Mouse (Mus musculus) neural tube, embryonic 13.5 days (tissue): ENCODE results near the gene Cib1. TPM values are rescaled to one million over a fixed set of nuclear protein-coding genes. Genes with fewer than 3 reads are reported as not detected.

ENCODE experiments used
- ATAC-seq: fragments of 200-750 bp; cut with Nextera tagmentation; 2 replicates; pipeline ENCODE4 v1.8.0; 2017; ENCODE audit warnings: low read depth, mild to moderate bottlenecking, moderate TSS enrichment, moderate library complexity
- H3K27ac ChIP-seq: fragments of 300-500 bp; sonication (generic); replicated peaks from 2 replicates; pipeline ENCODE4 v1.5.1; 2015; ENCODE audit warnings: moderate library complexity, mild to moderate bottlenecking, inconsistent platforms
- H3K27me3 ChIP-seq: fragments of 300-500 bp; sonication (generic); 2 replicates; pipeline ENCODE4 v1.6.1; 2015; ENCODE audit warnings: mild to moderate bottlenecking, inconsistent platforms
- H3K36me3 ChIP-seq: fragments of 300-500 bp; sonication (generic); 2 replicates; pipeline ENCODE4 v1.6.1; 2015; ENCODE audit warnings: mild to moderate bottlenecking, inconsistent platforms
- H3K4me1 ChIP-seq: fragments of 300-500 bp; sonication (generic); replicated peaks from 2 replicates; pipeline ENCODE4 v1.6.1; 2015; ENCODE audit warnings: inconsistent platforms
- H3K4me2 ChIP-seq: fragments of 300-500 bp; sonication (generic); 2 replicates; pipeline ENCODE4 v1.6.1; 2015; ENCODE audit warnings: inconsistent platforms, mild to moderate bottlenecking, moderate library complexity
- H3K4me3 ChIP-seq: fragments of 300-500 bp; sonication (generic); 2 replicates; pipeline ENCODE4 v1.5.1; 2015; ENCODE audit warnings: mild to moderate bottlenecking, inconsistent platforms
- H3K9ac ChIP-seq: fragments of 300-500 bp; sonication (generic); 2 replicates; pipeline ENCODE4 v1.6.1; 2015; ENCODE audit warnings: moderate library complexity, mild to moderate bottlenecking, inconsistent platforms
- H3K9me3 ChIP-seq: fragments of 300-500 bp; sonication (generic); 2 replicates; pipeline ENCODE4 v1.6.1; 2016; ENCODE audit warnings: inconsistent platforms
- WGBS: fragments of 180-500 bp; shearing (Covaris S2); methylation state at CpG from one replicate; pipeline ENCODE4 v1.1.7; 2015; 5-methylcytosine and 5-hydroxymethylcytosine counted together
- polyA plus RNA-seq: library from polyadenylated mRNA; unstranded; fragments of >200 nt; fragmentation: Nextera tagmentation; extraction: Ambion mirVana; gene quantifications from 2 replicates; pipeline ENCODE4 v1.2.1, GENCODE M21; 2015

Cib1 gene
- polyA plus RNA-seq, 1 experiment from 2014 or later: 34.6 TPM

DNA sequence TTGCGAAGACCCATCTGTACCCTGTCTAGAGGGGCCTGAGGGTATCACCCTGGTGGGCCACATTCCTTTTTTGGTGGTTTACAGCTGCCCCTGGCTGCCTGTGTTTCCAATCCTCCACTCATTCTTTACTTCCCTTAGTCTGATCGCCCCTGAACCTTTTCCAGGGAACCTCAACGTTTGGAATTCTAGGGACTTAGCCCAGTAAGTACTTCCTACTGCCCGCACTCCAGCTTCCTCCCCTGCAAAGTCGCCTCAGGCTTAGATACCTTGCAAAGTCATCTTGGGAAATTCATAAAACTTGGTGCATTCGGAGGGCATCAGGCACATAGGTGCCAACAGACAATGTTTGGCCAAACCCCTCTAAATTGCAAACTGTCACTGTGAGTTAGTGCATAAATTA is 33.3 kb downstream of the Cib1 start:
- WGBS: 29% methylated on average over 6 of the region's 6 CpGs
- H3K27ac ChIP-seq: peak overlapping the region; percentile 98
- peak overlapping the region; percentile 87 for H3K4me2 ChIP-seq
- ATAC-seq: no peak
- H3K36me3 ChIP-seq: 0 out of 2 replicates have a peak, but pooled peaks cover 5% of the 10 kb centered on the region
- H3K9ac ChIP-seq: peak overlapping the region; percentile 92
- H3K4me1 ChIP-seq: peaks cover 73% of the 10 kb centered on the region
- H3K4me3 ChIP-seq: peak overlapping the region; percentile 78
- no peaks in the 10 kb centered on the region for H3K9me3 ChIP-seq
- H3K27me3 ChIP-seq: no peaks in the 10 kb centered on the region

- WGBS: 0% methylated on average over 11 of the region's 11 CpGs
- Histone ChIP-seq H3K27ac (peak overlapping the region; percentile 98), H3K36me3 (0 out of 2 replicates have a peak, but pooled peaks cover 5% of the 10 kb centered on the region), H3K9me3 (no peaks in the 10 kb centered on the region), H3K4me2 (peak overlapping the region; percentile 87), H3K9ac (peak overlapping the region; percentile 92), H3K4me3 (peak overlapping the region; percentile 78), H3K4me1 (peaks cover 74% of the 10 kb centered on the region), H3K27me3 (no peaks in the 10 kb centered on the region)
- 0 out of 2 replicates have a peak, but pooled peaks have one; percentile 8 for ATAC-seq
Measured at GRCm38 (mm10) chr7:80198863-80199262, 33.8 kb downstream of the Cib1 start.

- Histone ChIP-seq H3K4me3 (peak overlapping the region; percentile 78), H3K9me3 (no peaks in the 10 kb centered on the region), H3K9ac (peak overlapping the region; percentile 92), H3K4me1 (peaks cover 72% of the 10 kb centered on the region), H3K27me3 (no peaks in the 10 kb centered on the region), H3K27ac (peak overlapping the region; percentile 98), H3K36me3 (0 out of 2 replicates have a peak, but pooled peaks cover 5% of the 10 kb centered on the region), H3K4me2 (peak overlapping the region; percentile 87)
- under 1% methylated on average over 74 of the region's 74 CpGs for WGBS
- peak; percentile 93 for ATAC-seq
Measured at GRCm38 (mm10) chr7:80197941-80198778, 34.5 kb downstream of the Cib1 start.

DNA sequence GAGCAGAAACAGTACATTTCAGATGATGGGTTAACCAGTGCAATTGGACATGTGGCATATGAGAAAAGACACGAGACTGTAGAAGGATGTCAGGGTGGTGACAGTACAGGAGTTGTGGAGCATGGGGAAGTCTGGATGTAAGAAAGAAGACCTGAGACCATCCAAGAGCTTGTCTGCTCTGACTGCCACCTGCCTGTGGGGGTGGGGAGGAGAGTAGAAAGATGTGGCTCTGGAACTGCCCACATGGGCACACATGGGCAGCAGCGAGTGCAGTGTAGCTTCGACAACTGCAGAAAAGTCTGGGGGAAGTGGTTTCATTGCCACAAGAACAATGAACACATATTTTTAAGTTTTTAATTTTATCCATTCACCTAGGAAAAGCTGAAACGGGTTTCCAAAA is 35.2 kb downstream of the Cib1 start:
- Histone ChIP-seq H3K27me3 (no peaks in the 10 kb centered on the region), H3K4me1 (peaks cover 72% of the 10 kb centered on the region), H3K9me3 (no peaks in the 10 kb centered on the region), H3K4me2 (peak overlapping the region; percentile 87), H3K9ac (peak overlapping the region; percentile 92), H3K4me3 (peak overlapping the region; percentile 78), H3K36me3 (0 out of 2 replicates have a peak, but pooled peaks cover 1% of the 10 kb centered on the region), H3K27ac (peak overlapping the region; percentile 98)
- WGBS: 15% methylated on average over 4 of the region's 4 CpGs
- ATAC-seq: no peak

DNA sequence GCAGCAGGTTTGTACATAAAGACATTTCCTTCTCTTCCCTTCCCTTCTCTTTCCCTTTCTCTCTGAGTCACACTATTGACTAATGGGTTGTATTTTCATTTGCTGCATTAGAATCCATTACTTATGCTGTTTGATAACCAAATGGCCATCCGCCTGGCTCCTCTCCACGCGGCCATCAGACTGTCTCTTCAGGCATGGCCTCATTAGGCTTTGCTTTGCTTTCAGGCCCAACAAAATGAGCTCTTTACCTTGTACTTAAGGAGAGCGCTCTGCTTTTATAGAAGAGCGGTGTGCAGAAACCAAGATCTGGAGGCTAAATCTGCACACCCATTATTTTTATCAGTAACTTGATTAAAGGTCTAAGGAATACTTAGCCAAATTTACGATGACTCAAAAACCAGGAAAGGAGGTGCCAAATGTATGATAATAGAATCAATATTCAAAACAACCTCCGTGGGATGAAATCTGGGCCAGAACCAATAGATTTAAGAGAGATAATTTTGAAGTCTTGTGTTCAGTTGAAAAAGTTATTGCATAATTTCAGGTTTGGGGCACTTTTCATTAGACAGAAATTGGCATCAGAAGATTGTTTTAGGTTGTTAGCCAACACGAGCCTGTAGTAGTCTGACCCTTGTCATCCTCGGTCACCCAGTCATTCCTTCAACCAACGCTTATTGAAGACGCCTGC is 36.9 kb downstream of the Cib1 start:
- Histone ChIP-seq H3K9me3 (no peaks in the 10 kb centered on the region), H3K4me2 (peak overlapping the region; percentile 13; the same call in 1 of the 2 replicates), H3K4me1 (peaks cover 72% of the 10 kb centered on the region), H3K9ac (no peak overlapping the region), H3K4me3 (no peak overlapping the region), H3K36me3 (no peaks in the 10 kb centered on the region), H3K27ac (peak overlapping the region; percentile 85; the same call in 1 of the 2 replicates), H3K27me3 (no peaks in the 10 kb centered on the region)
- 85% methylated on average over 10 of the region's 11 CpGs for WGBS
- ATAC-seq: no peak

DNA sequence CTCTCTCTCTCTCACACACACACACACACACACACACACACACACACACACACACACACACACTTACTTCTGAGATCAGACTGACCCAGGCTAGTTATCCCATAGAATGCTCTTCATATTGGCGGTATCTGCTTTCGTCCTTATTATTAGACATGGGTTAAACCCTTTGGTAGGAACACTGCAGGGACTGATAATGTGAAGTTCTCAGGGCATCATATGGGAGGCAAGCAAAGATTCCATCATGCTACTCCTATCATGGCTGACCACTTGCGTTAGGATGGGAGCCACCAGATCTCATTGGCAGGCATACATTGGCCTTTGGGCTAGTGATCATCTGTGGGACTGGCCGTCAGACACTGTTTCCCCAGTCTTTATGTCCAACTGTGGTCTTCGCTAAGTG is 37.5 kb downstream of the Cib1 start:
- Histone ChIP-seq H3K4me1 (peaks cover 71% of the 10 kb centered on the region), H3K9me3 (no peaks in the 10 kb centered on the region), H3K27me3 (no peaks in the 10 kb centered on the region), H3K27ac (peak overlapping the region; percentile 85; the same call in 1 of the 2 replicates), H3K4me2 (peak overlapping the region; percentile 13; the same call in 1 of the 2 replicates), H3K36me3 (no peaks in the 10 kb centered on the region), H3K4me3 (no peak overlapping the region), H3K9ac (no peak overlapping the region)
- WGBS: 87% methylated on average over 5 of the region's 5 CpGs
- no peak for ATAC-seq

- Histone ChIP-seq H3K9ac (peak overlapping the region; percentile 54), H3K27me3 (no peaks in the 10 kb centered on the region), H3K36me3 (no peaks in the 10 kb centered on the region), H3K4me2 (peak overlapping the region; percentile 18), H3K27ac (peak overlapping the region; percentile 85), H3K4me1 (peaks cover 70% of the 10 kb centered on the region), H3K4me3 (no peak overlapping the region), H3K9me3 (no peaks in the 10 kb centered on the region)
- no peak for ATAC-seq
- 38% methylated on average over 13 of the region's 13 CpGs for WGBS
Measured at GRCm38 (mm10) chr7:80193941-80194739, 38.5 kb downstream of the Cib1 start.

GRCm38 (mm10) chr7:80192226-80193061 is 40.2 kb downstream of the Cib1 start:
- Histone ChIP-seq H3K9me3 (no peaks in the 10 kb centered on the region), H3K4me2 (peak overlapping the region; percentile 42), H3K4me3 (0 out of 2 replicates have a peak overlapping the region, but pooled peaks have one; percentile 8), H3K27me3 (no peaks in the 10 kb centered on the region), H3K4me1 (peaks cover 82% of the 10 kb centered on the region), H3K9ac (peak overlapping the region; percentile 59; the same call in 1 of the 2 replicates), H3K27ac (peak overlapping the region; percentile 92), H3K36me3 (no peaks in the 10 kb centered on the region)
- 9% methylated on average over 16 of the region's 16 CpGs for WGBS
- peak; percentile 83 for ATAC-seq

GRCm38 (mm10) chr7:80191455-80191854 is 41.2 kb downstream of the Cib1 start:
- Histone ChIP-seq H3K4me2 (no peak overlapping the region), H3K27me3 (no peaks in the 10 kb centered on the region), H3K9ac (peak overlapping the region; percentile 38; the same call in 1 of the 2 replicates), H3K9me3 (no peaks in the 10 kb centered on the region), H3K36me3 (no peaks in the 10 kb centered on the region), H3K27ac (peak overlapping the region; percentile 92), H3K4me3 (no peak overlapping the region), H3K4me1 (peaks cover 86% of the 10 kb centered on the region)
- 42% methylated on average over 5 of the region's 5 CpGs for WGBS
- ATAC-seq: 0 out of 2 replicates have a peak, but pooled peaks have one; percentile 1

DNA sequence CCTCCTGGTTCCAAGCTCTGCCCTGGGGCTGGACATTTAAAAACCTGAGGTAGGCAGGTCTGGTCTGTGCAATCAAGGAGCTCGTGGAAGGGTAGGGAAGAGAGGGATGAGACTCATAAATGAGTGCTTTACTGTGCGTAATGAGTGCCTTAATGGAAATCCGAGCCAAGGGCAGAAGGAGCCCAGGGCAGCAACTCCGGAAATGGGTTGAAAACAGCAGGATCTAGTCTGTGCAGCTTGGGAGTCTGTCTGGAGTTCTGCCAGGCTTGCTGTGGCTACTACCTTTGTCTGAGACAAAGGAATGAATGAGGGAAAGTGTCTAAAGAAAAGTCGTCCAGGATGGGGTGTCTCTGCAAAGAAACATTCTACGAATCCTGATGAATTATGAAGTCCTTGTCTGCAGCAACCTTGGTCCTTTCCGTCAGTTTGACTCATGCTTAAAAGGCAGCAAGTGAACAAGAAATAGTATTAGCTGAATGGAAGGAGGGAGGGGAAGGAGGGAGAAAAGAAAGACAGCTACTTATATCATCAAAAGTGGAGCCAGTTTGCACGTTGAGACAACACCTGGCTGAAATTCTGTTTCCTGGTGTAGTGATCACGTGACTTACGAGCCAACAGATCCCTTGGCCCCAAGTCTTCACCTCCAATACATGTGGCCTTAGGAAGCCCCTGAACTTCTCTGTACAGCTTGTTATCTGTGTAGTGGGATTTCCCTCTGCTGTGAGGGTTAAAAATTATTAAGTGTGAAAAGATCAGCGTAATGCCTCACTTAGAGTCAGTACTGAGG is 43.3 kb downstream of the Cib1 start:
- peak overlapping the region; percentile 77 for H3K27ac ChIP-seq
- ATAC-seq: no peak
- peak overlapping the region; percentile 4; the same call in 1 of the 2 replicates for H3K9ac ChIP-seq
- peaks cover 88% of the 10 kb centered on the region for H3K4me1 ChIP-seq
- H3K36me3 ChIP-seq: no peaks in the 10 kb centered on the region
- H3K4me3 ChIP-seq: no peak overlapping the region
- no peaks in the 10 kb centered on the region for H3K9me3 ChIP-seq
- no peaks in the 10 kb centered on the region for H3K27me3 ChIP-seq
- WGBS: 33% methylated on average over 11 of the region's 11 CpGs
- peak overlapping the region; percentile 26 for H3K4me2 ChIP-seq
